Mouse (Mus musculus): ENCODE data around the gene Cyp2d40.

- TF ChIP-seq POLR2A (IDR thresholded peaks at IDR 0.05; ENCODE audit: borderline replicate concordance, extremely low read depth, insufficient read depth, insufficient read length, poor library complexity, severe bottlenecking) (no peak), CTCF (IDR thresholded peaks at IDR 0.05; ENCODE audit: borderline replicate concordance, extremely low read depth, insufficient read depth, insufficient read length) (no peak)
Measured at GRCm38 (mm10) chr15:82765943-82766342, 2.0 kb upstream of the Cyp2d40 start.
